Mouse (Mus musculus) neural tube, embryonic 11.5 days (tissue): ENCODE measurements at regions not wholly inside any gene's neighbourhood (a gene's known extent, or its start where the extent isn't known, plus 50 kb on each side); places are given as distances from the start of the nearest gene placed in this dataset.

Source experiments
- ATAC-seq: fragments of 200-750 bp; cut with Nextera tagmentation; 2 replicates; pipeline ENCODE4 v1.8.0; 2017; ENCODE audit warnings: moderate number of reproducible peaks, mild to moderate bottlenecking, moderate TSS enrichment, moderate library complexity; ENCODE audit not compliant: insufficient read depth, low FRiP score, low TSS enrichment
- DNase-seq: peaks from one replicate; pipeline ENCODE4 v3.0.0-alpha.2; 2015; ENCODE audit warnings: low spot score
- H3K27ac ChIP-seq: fragments of 300-500 bp; sonication (generic); 2 replicates; pipeline ENCODE4 v1.5.1; 2014; ENCODE audit warnings: low read depth, mild to moderate bottlenecking, low read length
- H3K27me3 ChIP-seq: fragments of 300-500 bp; sonication (generic); 2 replicates; pipeline ENCODE4 v1.6.1; 2014; ENCODE audit warnings: mild to moderate bottlenecking, low read length, mixed read lengths; ENCODE audit not compliant: control insufficient read depth, insufficient read depth
- H3K36me3 ChIP-seq: fragments of 300-500 bp; sonication (generic); 2 replicates; pipeline ENCODE4 v1.6.1; 2014; ENCODE audit warnings: mild to moderate bottlenecking, low read length, moderate library complexity, mixed read lengths; ENCODE audit not compliant: control insufficient read depth, insufficient read depth
- H3K4me1 ChIP-seq: fragments of 300-500 bp; sonication (generic); 2 replicates; pipeline ENCODE4 v1.6.1; 2014; ENCODE audit warnings: low read length, mixed read lengths; ENCODE audit not compliant: control insufficient read depth, insufficient read depth
- H3K4me2 ChIP-seq: fragments of 300-500 bp; sonication (generic); 2 replicates; pipeline ENCODE4 v1.6.1; 2014; ENCODE audit warnings: low read depth, mild to moderate bottlenecking, moderate library complexity
- H3K4me3 ChIP-seq: fragments of 300-500 bp; sonication (generic); 2 replicates; pipeline ENCODE4 v1.5.1; 2014; ENCODE audit warnings: low read depth, low read length
- H3K9ac ChIP-seq: fragments of 300-500 bp; sonication (generic); 2 replicates; pipeline ENCODE4 v1.6.1; 2014; ENCODE audit warnings: mild to moderate bottlenecking, low read length
- H3K9me3 ChIP-seq: fragments of 300-500 bp; sonication (generic); 2 replicates; pipeline ENCODE4 v1.6.1; 2016; ENCODE audit warnings: low read length; ENCODE audit not compliant: control insufficient read depth
- WGBS: fragments of 180-500 bp; shearing (Covaris S2); extraction: QIAGEN DNeasy Blood & Tissue Kit; methylation state at CpG from one replicate; pipeline ENCODE4 v1.1.7; 2014; 5-methylcytosine and 5-hydroxymethylcytosine counted together

DNA sequence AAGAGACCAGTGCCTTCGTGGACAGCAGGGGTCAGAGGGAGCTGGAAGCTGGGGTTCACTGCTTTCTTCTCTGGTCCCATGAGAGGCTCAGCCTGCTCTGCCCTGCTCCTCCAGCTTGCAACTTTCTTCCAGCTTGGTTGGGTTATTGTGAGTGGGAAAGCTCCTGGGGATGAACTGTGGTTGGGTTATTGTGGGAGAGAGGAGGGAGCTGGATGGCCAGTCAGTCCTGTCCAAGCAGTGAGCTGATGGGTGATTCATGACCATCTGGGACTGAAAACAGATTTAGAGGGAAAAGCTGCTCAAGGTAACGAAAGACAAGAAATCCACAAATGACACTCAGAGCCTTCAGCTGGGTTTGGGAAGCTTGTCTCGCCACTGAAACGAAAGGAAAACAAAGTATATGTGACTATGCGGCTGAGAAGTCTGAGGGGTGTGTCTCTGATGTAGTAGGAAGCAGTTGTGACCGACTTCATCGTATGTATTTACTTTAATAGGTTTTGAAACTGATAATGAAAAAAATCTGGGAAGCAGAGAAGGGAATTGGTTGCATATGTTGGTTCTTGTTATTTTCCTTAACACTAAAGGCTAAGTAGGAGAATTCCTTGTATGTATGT, 365.1 kb downstream of the Cog6 start:
- H3K27me3 ChIP-seq: no peaks in the 10 kb centered on the region
- H3K4me2 ChIP-seq: no peak overlapping the region
- H3K27ac ChIP-seq: no peak overlapping the region
- H3K9ac ChIP-seq: no peak overlapping the region
- H3K4me1 ChIP-seq: no peaks in the 10 kb centered on the region
- no peaks in the 10 kb centered on the region for H3K9me3 ChIP-seq
- H3K4me3 ChIP-seq: no peak overlapping the region
- no peak for ATAC-seq
- no peaks in the 10 kb centered on the region for H3K36me3 ChIP-seq
- 71% methylated on average over 7 of the region's 7 CpGs for WGBS
- no peak for DNase-seq

DNA sequence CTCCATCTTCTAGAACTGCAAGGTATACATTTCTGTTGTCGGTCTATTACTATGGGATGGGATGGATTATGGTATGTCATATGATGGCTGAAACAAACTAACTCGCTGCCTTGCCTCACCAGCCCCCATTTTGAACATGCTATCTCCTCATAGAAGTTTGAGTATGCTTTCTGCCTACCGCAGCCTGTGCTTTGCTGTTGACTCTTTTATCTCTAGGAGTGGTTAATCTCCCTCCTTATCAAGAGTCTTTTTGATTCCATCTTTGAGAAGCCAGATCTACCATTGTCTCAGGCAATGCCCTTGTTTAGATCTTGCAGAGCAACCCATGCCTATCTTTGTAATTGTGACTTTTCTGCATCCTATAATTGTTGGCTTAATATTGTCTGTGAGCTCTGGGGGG, 367.0 kb downstream of the Cog6 start:
- Histone ChIP-seq H3K4me2 (no peak overlapping the region), H3K27ac (no peak overlapping the region), H3K27me3 (no peaks in the 10 kb centered on the region), H3K9me3 (no peaks in the 10 kb centered on the region), H3K36me3 (no peaks in the 10 kb centered on the region), H3K4me3 (no peak overlapping the region), H3K4me1 (no peaks in the 10 kb centered on the region; the same call in 1 of the 2 replicates), H3K9ac (no peak overlapping the region)
- 89% methylated on average over 3 of the region's 3 CpGs for WGBS
- DNase-seq (no peak), ATAC-seq (no peak)

DNA sequence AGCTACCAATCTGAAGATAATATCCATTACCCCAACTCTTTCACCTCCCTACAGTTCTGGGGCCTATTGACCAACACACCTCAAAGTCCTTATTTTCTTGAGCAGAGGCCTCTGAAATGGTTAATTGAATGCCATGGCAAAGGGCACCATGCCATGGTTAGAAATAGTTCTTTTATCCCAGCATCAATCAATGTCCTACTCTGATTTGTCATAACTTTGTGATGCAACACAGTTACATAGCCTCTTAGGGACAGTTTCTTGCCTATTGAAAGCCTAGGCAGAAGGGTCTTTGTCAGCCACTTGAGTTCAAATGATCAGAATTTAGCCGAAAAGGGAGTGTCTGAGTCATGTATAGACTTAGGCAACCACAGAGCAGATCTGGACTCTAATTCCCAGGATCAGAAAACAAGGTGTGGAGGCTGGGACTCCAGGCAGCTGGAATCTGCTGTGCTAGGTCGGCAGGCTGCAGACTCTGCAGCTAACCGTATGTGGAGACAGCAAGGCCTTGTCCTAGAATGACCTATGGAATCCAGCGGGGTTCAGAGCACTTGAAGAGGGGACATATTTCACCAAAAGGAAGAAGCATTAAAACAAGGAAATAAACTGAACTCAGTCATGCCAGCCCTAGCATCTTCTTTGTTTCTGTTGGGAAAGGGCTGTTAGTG, 368.1 kb downstream of the Cog6 start:
- Histone ChIP-seq H3K9me3 (no peaks in the 10 kb centered on the region), H3K4me3 (no peak overlapping the region), H3K9ac (no peak overlapping the region), H3K27me3 (no peaks in the 10 kb centered on the region), H3K27ac (no peak overlapping the region), H3K4me1 (peaks cover 8% of the 10 kb centered on the region), H3K4me2 (no peak overlapping the region), H3K36me3 (no peaks in the 10 kb centered on the region)
- WGBS: 77% methylated on average over 4 of the region's 4 CpGs
- ATAC-seq: no peak
- DNase-seq: no peak

DNA sequence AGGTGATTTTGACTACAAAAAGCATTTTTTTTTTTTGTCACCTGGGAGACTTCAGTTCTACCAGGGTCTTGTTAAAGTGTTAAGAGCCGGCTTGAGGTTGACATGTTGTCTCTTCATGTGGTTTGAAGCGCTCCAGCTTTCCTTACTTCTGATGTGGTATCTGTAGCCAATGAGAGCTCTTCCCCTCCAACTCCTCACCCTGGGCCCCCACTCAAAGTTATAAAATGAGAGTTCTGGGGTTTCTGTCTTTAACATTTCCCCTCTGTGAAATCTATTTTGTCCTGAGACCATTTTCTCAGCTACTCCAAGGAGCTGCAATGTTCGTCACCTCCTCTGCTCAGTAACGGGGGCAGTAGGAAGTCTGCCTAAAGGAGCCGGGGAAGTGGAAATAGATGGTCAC, 369.1 kb downstream of the Cog6 start:
- Histone ChIP-seq H3K27ac (no peak overlapping the region), H3K4me3 (no peak overlapping the region), H3K36me3 (no peaks in the 10 kb centered on the region), H3K9me3 (no peaks in the 10 kb centered on the region), H3K27me3 (no peaks in the 10 kb centered on the region), H3K4me1 (peaks cover 11% of the 10 kb centered on the region), H3K4me2 (no peak overlapping the region), H3K9ac (no peak overlapping the region)
- ATAC-seq (no peak), DNase-seq (no peak)
- 95% methylated on average over 5 of the region's 5 CpGs for WGBS

DNA sequence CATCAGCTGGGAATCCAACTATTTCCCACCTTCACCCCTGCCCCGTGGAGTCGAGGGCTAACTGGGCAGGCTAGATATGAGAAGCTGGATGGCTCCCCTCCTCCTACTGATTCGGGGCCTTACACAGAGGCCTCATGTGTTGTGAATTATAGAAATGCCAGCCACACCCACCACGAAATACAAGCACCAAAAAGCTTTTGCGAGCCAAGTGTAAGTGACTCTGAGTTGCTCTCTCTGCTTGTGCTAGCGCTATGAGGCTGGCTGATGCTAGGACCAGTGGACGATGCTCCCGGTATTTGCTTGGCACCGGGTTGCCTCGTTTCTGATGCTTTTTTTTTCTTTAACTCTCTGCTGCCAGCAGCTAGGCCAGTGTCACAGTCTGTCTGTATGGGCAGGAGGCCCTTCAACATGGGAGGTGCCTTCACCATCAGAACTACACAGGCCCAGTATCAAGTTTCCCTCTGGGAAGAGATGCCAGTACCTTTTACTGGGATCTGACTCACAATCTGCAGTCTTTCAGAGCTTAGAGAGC, 369.8 kb downstream of the Cog6 start:
- Histone ChIP-seq H3K36me3 (no peaks in the 10 kb centered on the region), H3K27me3 (no peaks in the 10 kb centered on the region), H3K4me3 (no peak overlapping the region), H3K4me1 (peaks cover 11% of the 10 kb centered on the region), H3K9ac (no peak overlapping the region), H3K27ac (no peak overlapping the region), H3K4me2 (no peak overlapping the region), H3K9me3 (no peaks in the 10 kb centered on the region)
- DNase-seq: no peak
- no peak for ATAC-seq
- WGBS: 85% methylated on average over 10 of the region's 10 CpGs

DNA sequence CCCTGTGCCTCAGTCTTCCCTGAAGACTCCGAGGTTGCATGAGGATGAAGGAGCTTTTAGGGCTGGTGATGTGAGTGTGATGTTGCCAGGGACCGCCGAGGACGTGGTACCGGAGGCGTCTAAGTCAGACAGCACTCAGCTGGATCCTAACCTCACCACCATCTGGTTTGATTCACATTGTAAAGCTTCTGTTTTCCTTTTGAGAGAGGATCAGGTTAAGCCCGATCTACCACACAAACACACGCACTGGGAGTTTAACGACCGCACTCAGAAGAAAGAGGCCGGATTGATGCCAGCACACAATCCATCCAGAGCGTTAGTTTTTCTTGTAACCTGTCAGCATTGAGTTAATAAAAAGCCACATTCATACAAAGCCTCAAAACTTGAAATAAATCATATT, 371.9 kb downstream of the Cog6 start:
- Histone ChIP-seq H3K9me3 (no peaks in the 10 kb centered on the region), H3K4me3 (no peak overlapping the region), H3K27ac (peak overlapping the region; percentile 45; the same call in 1 of the 2 replicates), H3K4me1 (peaks cover 14% of the 10 kb centered on the region), H3K4me2 (no peak overlapping the region), H3K27me3 (no peaks in the 10 kb centered on the region), H3K36me3 (no peaks in the 10 kb centered on the region), H3K9ac (no peak overlapping the region; the same call in 1 of the 2 replicates)
- 46% methylated on average over 12 of the region's 12 CpGs for WGBS
- DNase-seq (peak; percentile 36), ATAC-seq (peak; percentile 14; the same call in 1 of the 2 replicates)

DNA sequence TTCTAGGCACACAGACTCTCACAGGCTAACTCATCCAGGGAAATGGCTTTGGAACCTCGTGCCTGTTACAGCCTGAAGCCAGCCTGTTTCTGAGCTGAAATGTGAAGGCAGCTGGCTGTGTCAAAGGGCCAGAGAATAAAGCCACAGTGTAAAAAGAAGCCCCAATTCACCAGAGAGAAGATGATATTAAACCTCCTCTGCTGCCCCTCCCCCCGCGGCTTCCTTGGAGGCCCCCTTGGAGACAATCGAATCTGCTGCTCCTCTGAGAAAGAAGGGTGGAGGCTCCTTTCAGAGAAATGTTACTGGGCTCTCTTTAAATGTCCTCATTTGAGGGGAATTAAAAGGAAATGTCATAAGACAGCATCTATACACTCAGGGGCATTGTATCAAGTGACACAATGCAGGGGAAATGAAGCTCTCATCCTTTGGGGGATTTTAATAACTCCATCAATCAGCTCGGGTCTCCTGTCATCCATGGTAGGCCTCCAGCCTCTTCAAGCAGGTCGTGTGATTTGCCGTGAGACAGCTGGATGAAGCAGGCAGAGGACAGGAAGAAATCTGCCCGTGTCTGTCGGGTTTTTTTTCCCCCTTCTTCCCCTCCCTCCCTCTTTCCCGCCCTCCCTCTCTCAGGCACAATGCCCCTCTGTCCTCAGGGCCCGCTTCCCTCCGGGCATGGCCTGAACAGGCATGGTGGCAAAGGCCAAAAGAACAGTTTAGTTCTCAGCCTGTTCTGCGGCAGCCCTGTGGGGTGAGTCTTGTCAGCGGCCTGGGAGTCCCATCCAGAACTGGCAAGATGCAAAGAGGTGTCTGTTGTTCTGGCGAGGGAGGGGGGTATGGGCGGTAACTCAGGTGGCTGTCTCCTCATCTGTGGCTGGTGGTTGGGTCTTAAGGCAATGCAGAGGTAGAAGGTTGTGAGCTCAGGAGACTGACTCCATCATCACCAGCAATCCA, 372.6 kb downstream of the Cog6 start:
- WGBS: 16% methylated on average over 16 of the region's 16 CpGs

DNA sequence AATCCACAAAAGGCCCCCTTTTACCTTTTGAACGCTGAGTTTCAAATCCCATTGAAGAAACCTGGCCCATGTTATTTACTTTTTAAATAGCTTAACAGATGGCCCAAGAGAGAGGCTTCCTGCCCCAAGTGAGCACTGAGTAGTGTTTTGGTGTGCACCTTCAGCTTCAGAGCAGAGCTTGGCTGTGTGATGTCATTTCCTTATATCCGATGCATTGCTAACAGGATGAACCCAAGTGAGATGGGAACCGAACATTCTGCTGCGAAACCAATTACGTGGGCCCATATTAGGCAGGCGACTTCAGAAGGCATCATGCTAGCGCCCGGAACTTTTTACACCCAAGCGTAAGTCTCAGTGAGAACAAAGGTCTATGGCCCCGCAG, 373.2 kb downstream of the Cog6 start:
- WGBS: 63% methylated on average over 10 of the region's 10 CpGs
- Histone ChIP-seq H3K4me2 (no peak overlapping the region), H3K27ac (peak overlapping the region; percentile 45), H3K9ac (no peak overlapping the region), H3K4me3 (no peak overlapping the region), H3K36me3 (no peaks in the 10 kb centered on the region), H3K9me3 (no peaks in the 10 kb centered on the region), H3K4me1 (peaks cover 14% of the 10 kb centered on the region), H3K27me3 (no peaks in the 10 kb centered on the region)
- no peak for DNase-seq
- no peak for ATAC-seq

More for the DNA sequence above, 372.6 kb downstream of the Cog6 start:
- Histone ChIP-seq H3K9ac (peak overlapping the region; percentile 33), H3K27me3 (no peaks in the 10 kb centered on the region), H3K4me3 (no peak overlapping the region), H3K27ac (peak overlapping the region; percentile 45), H3K4me2 (no peak overlapping the region), H3K9me3 (no peaks in the 10 kb centered on the region), H3K4me1 (peaks cover 14% of the 10 kb centered on the region), H3K36me3 (no peaks in the 10 kb centered on the region)
- peak; percentile 65 for DNase-seq
- ATAC-seq: peak; percentile 62
